Mouse (Mus musculus): ENCODE measurements at regions not wholly inside any gene's neighbourhood (a gene's known extent, or its start where the extent isn't known, plus 50 kb on each side); places are given as distances from the start of the nearest gene placed in this dataset.

GRCm38 (mm10) chr4:124276741-124277455 is 333.7 kb downstream of the 3100002H09Rik start:
- peak overlapping the region; percentile 33 for H3K4me3 ChIP-seq (replicated peaks; ENCODE audit: low read depth, low read length)
- H3K9me3 ChIP-seq (replicated peaks; ENCODE audit: low read length): no peaks in the 10 kb centered on the region
- ATAC-seq (replicated peaks; ENCODE audit: low FRiP score, low read depth): no peak
- no peak overlapping the region for H3K27ac ChIP-seq
- WGBS: 5% methylated on average over 21 of the region's 21 CpGs
- H3K36me3 ChIP-seq (ENCODE audit: insufficient read depth, low read length): no peaks in the 10 kb centered on the region
- peaks cover 15% of the 10 kb centered on the region for H3K27me3 ChIP-seq (ENCODE audit: insufficient read depth, low read length)
- peaks cover 10% of the 10 kb centered on the region for H3K4me1 ChIP-seq (replicated peaks; ENCODE audit: insufficient read depth, low read length)
- no peak for TF ChIP-seq CTCF (IDR thresholded peaks at IDR 0.05; ENCODE audit: low read depth)
- DNase-seq (ENCODE audit: low spot score): peak; percentile 25
- peak overlapping the region; percentile 40; the same call in 1 of the 2 replicates for H3K9ac ChIP-seq (ENCODE audit: low read depth, low read length)
- H3K4me2 ChIP-seq (ENCODE audit: low read length): peak overlapping the region; percentile 81

DNA sequence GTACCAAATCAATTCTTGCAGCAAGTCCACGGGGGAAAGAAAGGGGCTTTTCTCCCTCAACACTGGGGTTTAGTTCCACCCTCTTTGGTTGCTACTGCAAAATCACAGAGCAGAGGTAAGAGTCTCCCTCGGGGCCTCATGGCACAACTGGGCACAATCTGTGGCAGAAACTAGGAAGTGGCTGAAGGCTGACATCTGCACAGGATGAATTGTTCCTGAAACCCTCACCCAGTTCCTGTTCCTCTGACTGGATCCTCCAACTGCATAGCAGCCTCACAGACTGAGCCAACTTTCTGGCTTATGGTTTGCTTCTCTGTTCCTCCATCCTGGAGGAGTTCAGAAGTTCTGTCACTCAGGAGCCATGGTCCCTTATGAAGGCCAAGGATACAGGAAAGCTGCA is 338.6 kb downstream of the 3100002H09Rik start:
- Histone ChIP-seq H3K4me1 (replicated peaks; ENCODE audit: insufficient read depth, low read length) (no peaks in the 10 kb centered on the region; the same call in 1 of the 2 replicates), H3K36me3 (ENCODE audit: insufficient read depth, low read length) (no peaks in the 10 kb centered on the region), H3K9me3 (replicated peaks; ENCODE audit: low read length) (no peaks in the 10 kb centered on the region), H3K9ac (ENCODE audit: low read depth, low read length) (no peak overlapping the region), H3K4me2 (ENCODE audit: low read length) (no peak overlapping the region), H3K27me3 (ENCODE audit: insufficient read depth, low read length) (peaks cover 5% of the 10 kb centered on the region; the same call in 1 of the 2 replicates), H3K4me3 (replicated peaks; ENCODE audit: low read depth, low read length) (no peak overlapping the region), H3K27ac (no peak overlapping the region)
- TF ChIP-seq CTCF (IDR thresholded peaks at IDR 0.05; ENCODE audit: low read depth): no peak
- no peak for DNase-seq (ENCODE audit: low spot score)
- ATAC-seq (replicated peaks; ENCODE audit: low FRiP score, low read depth): no peak
- WGBS: 82% methylated on average over 2 of the region's 2 CpGs

- no peak overlapping the region for H3K4me3 ChIP-seq (replicated peaks; ENCODE audit: low read depth, low read length)
- H3K27me3 ChIP-seq (ENCODE audit: insufficient read depth, low read length): peaks cover 5% of the 10 kb centered on the region; the same call in 1 of the 2 replicates
- H3K9me3 ChIP-seq (replicated peaks; ENCODE audit: low read length): no peaks in the 10 kb centered on the region
- TF ChIP-seq CTCF (IDR thresholded peaks at IDR 0.05; ENCODE audit: low read depth): no peak
- no peak for ATAC-seq (replicated peaks; ENCODE audit: low FRiP score, low read depth)
- H3K4me1 ChIP-seq (replicated peaks; ENCODE audit: insufficient read depth, low read length): no peaks in the 10 kb centered on the region
- H3K9ac ChIP-seq (ENCODE audit: low read depth, low read length): no peak overlapping the region
- no peak overlapping the region for H3K4me2 ChIP-seq (ENCODE audit: low read length)
- no peak overlapping the region for H3K27ac ChIP-seq
- no peak for DNase-seq (ENCODE audit: low spot score)
- WGBS: 38% methylated on average over 4 of the region's 4 CpGs
- H3K36me3 ChIP-seq (ENCODE audit: insufficient read depth, low read length): no peaks in the 10 kb centered on the region
Observed at GRCm38 (mm10) chr4:124268404-124268803, 342.2 kb downstream of the 3100002H09Rik start.

- ATAC-seq (replicated peaks; ENCODE audit: low FRiP score, low read depth): no peak
- WGBS: 52% methylated on average over 4 of the region's 4 CpGs
- no peak for DNase-seq (ENCODE audit: low spot score)
Observed at GRCm38 (mm10) chr4:124266573-124266972, 344.0 kb downstream of the 3100002H09Rik start.

DNA sequence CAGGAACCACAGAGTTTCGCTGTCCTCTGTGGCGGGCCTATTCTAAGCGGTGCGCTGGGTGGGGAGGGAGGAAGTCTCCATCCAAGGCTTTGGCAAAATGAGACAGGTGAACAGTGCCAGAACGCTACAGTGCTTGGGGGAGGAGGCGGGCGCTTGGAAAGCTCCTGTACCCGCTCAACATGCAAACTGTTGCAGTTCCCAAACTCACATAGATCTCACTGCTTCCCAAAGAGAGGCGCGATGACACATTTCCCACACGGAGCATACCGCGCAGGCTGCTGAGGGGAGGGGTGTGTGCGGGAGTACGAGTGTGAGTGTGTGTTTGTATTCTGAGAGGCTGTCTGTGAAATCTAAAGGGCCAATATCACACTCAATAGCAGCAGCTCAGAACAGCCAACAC is 345.1 kb downstream of the 3100002H09Rik start:
- DNase-seq (ENCODE audit: low spot score): no peak
- Histone ChIP-seq H3K27ac (no peak overlapping the region), H3K27me3 (ENCODE audit: insufficient read depth, low read length) (no peaks in the 10 kb centered on the region), H3K4me3 (replicated peaks; ENCODE audit: low read depth, low read length) (no peak overlapping the region), H3K36me3 (ENCODE audit: insufficient read depth, low read length) (no peaks in the 10 kb centered on the region), H3K4me1 (replicated peaks; ENCODE audit: insufficient read depth, low read length) (no peaks in the 10 kb centered on the region), H3K9me3 (replicated peaks; ENCODE audit: low read length) (no peaks in the 10 kb centered on the region; the same call in 1 of the 2 replicates), H3K9ac (ENCODE audit: low read depth, low read length) (no peak overlapping the region), H3K4me2 (ENCODE audit: low read length) (no peak overlapping the region)
- TF ChIP-seq CTCF (IDR thresholded peaks at IDR 0.05; ENCODE audit: low read depth): no peak
- 87% methylated on average over 14 of the region's 15 CpGs for WGBS
- ATAC-seq (replicated peaks; ENCODE audit: low FRiP score, low read depth): no peak

More at GRCm38 (mm10) chr4:124266573-124266972, 344.0 kb downstream of the 3100002H09Rik start:
- H3K4me1 ChIP-seq (replicated peaks; ENCODE audit: insufficient read depth, low read length): no peaks in the 10 kb centered on the region
- peaks cover under 1% of the 10 kb centered on the region; the same call in 1 of the 2 replicates for H3K27me3 ChIP-seq (ENCODE audit: insufficient read depth, low read length)
- H3K27ac ChIP-seq: no peak overlapping the region
- H3K9ac ChIP-seq (ENCODE audit: low read depth, low read length): no peak overlapping the region
- no peak overlapping the region for H3K4me2 ChIP-seq (ENCODE audit: low read length)
- no peak for TF ChIP-seq CTCF (IDR thresholded peaks at IDR 0.05; ENCODE audit: low read depth)
- no peaks in the 10 kb centered on the region; the same call in 1 of the 2 replicates for H3K9me3 ChIP-seq (replicated peaks; ENCODE audit: low read length)
- H3K4me3 ChIP-seq (replicated peaks; ENCODE audit: low read depth, low read length): no peak overlapping the region
- no peaks in the 10 kb centered on the region for H3K36me3 ChIP-seq (ENCODE audit: insufficient read depth, low read length)

- Histone ChIP-seq H3K4me3 (replicated peaks; ENCODE audit: low read depth, low read length) (no peak overlapping the region), H3K4me1 (replicated peaks; ENCODE audit: insufficient read depth, low read length) (0 out of 2 replicates have a peak, but pooled peaks cover 3% of the 10 kb centered on the region), H3K36me3 (ENCODE audit: insufficient read depth, low read length) (no peaks in the 10 kb centered on the region), H3K27me3 (ENCODE audit: insufficient read depth, low read length) (no peaks in the 10 kb centered on the region), H3K27ac (no peak overlapping the region), H3K9ac (ENCODE audit: low read depth, low read length) (no peak overlapping the region), H3K9me3 (replicated peaks; ENCODE audit: low read length) (no peaks in the 10 kb centered on the region; the same call in 1 of the 2 replicates), H3K4me2 (ENCODE audit: low read length) (no peak overlapping the region)
- TF ChIP-seq CTCF (IDR thresholded peaks at IDR 0.05; ENCODE audit: low read depth): no peak
- DNase-seq (ENCODE audit: low spot score) (peak; percentile 63), ATAC-seq (replicated peaks; ENCODE audit: low FRiP score, low read depth) (no peak)
- 7% methylated on average over 9 of the region's 9 CpGs for WGBS
Observed at GRCm38 (mm10) chr4:124257006-124257405, 339.2 kb upstream of the 4930535I16Rik start.

All from kidney, postnatal 0 days (tissue).